Mouse (Mus musculus): ENCODE data around the gene Cul7. TPM values are rescaled to one million over a fixed set of nuclear protein-coding genes. Genes with fewer than 3 reads are reported as not detected.

Cul7 gene
- total RNA-seq, 2 experiments from 2014 or later = 8.8 to 14.4 TPM

DNA sequence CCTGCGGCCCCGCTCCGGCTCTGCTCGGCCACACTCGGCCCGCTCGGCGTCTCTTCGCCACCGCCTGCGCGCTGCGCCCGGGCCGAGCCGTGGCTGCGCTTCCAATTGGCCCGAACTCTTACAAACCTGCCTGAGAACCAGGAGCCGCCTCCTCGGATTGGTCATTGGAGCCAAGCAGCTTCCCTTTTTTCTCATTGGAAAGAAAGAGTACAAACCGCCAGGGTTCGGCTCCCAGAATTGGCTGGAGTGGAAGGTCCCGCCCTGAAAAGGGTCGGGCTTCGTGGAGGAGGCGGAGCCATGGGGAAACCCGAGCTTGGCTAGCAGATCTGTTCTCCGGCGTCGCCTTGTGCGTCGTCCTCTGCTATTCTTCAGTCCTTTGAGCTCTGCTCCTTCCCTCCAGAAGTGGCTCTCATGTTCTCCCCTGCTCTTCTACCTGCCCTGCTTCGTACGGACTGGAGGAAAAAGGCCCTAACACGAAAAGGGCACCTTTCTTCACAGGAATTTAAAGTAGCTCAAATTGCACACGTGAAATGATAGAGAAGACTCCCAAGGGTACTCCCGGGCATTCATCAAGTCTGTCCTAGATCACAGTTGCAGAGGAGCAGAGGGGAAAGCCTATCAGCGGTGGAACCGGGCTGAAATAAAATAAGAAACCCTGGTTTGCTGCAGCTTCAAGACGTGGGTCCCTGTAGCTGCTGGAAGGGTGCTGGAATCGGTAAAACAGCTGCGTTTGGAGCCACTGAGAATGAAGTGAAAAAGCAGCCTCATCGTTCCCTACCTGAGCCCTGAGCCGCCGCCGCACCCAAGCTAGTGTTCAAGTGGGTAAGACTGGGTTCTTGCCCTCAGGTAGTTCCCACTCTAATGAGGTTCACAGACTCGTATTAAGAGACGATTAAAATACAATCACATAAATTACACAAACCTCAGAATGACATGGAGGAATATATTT, 55.0 kb downstream of the Cul7 start, which contains the start of gene Ppp2r5d:
Gene Ppp2r5d, minus strand, starts transcription at position 225 of the 949 bp plus-strand sequence.
- peak; percentile 98 for DNase-seq

DNA sequence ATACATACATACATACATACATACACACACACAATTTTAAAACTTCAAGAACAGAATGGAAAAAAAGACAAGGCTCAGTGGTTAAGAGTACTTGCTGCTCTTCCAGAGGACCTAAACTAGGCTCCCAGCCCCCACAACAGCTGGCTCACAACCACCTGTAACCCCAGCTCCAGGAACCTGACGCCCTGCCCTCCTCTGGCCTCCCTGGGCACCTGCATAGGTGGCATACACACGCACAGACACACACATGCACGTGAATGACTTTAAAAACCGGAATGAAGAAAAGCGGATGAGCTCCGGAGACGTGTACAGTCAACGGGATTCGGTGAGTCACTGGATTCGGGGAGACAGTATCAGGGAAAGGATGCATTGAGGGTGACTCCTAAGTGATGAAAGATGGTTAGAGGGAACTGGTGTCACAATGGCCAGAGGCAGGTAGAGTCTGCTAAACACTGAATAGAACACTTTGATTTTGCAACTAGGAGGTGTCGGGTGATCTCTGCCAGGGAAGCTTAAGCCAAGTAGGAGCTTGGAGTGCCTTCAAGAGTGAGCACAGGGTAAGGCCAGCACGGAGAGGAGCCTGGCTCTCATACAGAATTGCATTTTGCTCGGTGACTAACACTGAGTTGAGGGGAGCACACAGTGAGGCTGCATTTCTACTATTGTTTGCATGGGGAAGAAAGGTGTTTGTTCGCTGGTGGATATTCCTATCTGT, 56.4 kb downstream of the Cul7 start:
- DNase-seq = no peak

DNA sequence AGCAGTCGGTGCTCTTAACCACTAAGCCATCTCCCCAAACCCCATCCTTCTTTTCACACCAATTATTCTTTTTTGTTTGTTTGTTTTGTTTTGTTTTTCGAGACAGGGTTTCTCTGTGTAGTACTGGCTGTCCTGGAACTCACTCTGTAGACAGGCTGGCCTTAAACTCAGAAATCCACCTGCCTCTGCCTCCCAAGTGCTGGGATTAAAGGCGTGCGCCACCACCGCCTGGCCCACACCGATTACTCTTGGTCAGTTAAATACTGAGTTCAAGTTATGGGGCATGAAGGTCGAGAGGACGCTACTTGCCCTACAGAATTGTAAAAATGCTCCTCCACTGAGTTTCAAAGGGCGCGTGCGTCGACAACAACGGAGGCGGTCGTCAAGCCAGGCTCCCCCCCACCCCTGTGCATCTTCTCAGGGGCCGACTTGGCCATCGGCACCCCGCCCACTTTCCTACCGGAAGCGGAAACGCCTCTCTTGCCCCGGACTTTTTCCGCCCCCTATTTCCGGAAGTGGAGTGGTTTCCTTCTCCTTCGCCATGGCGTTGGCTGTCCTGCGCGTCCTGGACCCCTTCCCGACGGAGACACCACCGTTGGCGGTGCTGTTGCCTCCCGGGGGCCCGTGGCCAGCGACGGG, 60.9 kb downstream of the Cul7 start, which contains the start of gene Pex6:
Gene Pex6, plus strand, starts transcription at position 505 of the 639 bp plus-strand sequence.
- peak; percentile 91 for DNase-seq

DNA sequence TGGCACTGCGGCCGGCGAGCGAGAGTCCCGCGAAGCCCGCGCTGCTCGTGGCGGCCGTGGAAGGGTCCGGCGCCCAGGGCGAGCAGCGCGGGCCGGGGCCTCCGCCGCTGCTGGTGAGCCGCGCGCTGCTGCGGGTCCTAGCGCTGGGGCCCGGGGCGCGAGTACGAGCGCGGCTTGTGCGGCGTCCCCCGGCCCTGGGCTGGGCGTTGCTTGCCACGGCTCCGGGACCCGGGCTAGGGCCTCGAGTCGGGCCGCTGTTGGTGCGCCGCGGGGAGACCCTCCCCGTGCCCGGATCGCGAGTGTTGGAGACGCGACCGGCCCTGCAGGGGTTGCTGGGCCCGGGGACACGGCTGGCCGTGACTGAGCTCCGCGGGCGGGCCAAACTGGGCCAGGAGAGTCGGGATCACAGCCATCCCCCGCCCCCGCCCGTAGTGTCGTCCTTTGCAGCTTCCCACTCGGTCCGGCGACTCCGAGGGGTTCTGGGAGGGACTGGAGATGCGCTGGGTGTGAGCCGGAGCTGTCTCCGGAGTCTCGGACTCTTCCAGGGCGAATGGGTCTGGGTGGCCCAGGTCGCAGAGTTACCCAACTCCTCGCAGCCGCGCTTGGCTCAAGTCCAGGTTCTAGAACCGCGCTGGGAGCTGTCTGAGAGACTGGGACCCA, 61.6 kb downstream of the Cul7 start:
- peak; percentile 42 for DNase-seq

DNA sequence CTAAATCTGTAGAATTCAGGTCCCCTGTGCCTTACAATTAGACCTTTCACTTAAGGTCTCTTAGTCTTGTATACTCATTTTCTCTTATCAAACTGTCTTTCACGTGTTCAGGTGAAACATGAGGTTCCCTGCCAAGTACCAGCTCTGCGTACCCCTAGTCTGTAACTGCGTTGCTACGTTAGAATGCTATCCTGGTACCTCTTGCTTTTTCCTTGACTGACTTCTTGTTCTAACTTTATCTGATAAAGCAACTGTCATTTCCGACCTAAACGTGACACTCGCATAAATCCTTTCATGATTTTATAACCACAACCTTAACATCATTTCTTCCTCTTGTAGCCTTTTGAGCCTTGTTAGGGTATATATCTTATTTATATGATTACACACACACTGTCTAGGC, 62.3 kb downstream of the Cul7 start:
- no peak for DNase-seq

DNA sequence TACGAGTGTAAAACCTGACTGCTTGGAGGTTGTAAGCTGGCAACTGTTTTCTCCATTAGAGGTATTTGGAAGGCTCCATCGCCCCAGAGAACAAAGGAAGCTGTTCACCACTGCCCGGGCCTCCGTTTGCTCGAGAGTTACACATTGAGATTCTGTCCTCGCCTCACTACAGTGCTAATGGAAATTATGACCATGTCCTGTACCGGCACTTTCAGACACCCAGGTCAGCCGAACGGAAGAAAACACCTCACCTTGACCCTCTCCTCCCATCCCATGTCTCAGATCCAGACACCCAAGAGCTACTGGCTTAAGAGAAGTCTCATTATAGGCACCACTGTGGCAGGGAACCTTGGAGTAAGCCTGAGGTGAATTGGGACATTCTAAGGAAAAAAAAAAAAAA, 63.7 kb downstream of the Cul7 start:
- no peak for DNase-seq

Other genes with a start within 250 kb of the Cul7 start
- gene Crip3, start 221.4 kb upstream of the Cul7 start, total RNA-seq (2021) = under 1 TPM in 1 of 2 experiments, not detected in 1; 0.78 TPM
- not detected for gene Slc22a7, start 211.9 kb upstream of the Cul7 start, total RNA-seq (2021)
- 1 to 10 TPM in 1 of 2 experiments, under 1 TPM in 1; 0.77 to 1.4 TPM for gene Ttbk1, start 162.7 kb upstream of the Cul7 start, total RNA-seq (2021)
- 1 to 10 TPM; 4.5 to 5.4 TPM for gene Dnph1, start 153.6 kb upstream of the Cul7 start, total RNA-seq (2021)
- 10 to 100 TPM; 11.7 to 12.1 TPM for gene Cul9, start 103.9 kb upstream of the Cul7 start, total RNA-seq (2021)
- 10 to 100 TPM; 64.6 to 85.8 TPM for gene Srf, start 94.2 kb upstream of the Cul7 start, total RNA-seq (2021)
- 1 to 10 TPM; 1.1 to 1.3 TPM for gene Ptk7, start 20.8 kb upstream of the Cul7 start, total RNA-seq (2021)
- gene Klc4, start 4.3 kb upstream of the Cul7 start, total RNA-seq (2021) = 10 to 100 TPM; 12.7 to 15.0 TPM
- 100 to 1,000 TPM in 1 of 2 experiments, 10 to 100 TPM in 1; 99.2 to 110 TPM for gene Mrpl2, start 4.1 kb upstream of the Cul7 start, total RNA-seq (2021)
- 10 to 100 TPM in 1 of 2 experiments, 1 to 10 TPM in 1; 7.5 to 12.1 TPM for gene Rrp36, start 24.0 kb downstream of the Cul7 start, total RNA-seq (2021)
- gene Mea1, start 28.5 kb downstream of the Cul7 start, total RNA-seq (2021) = 10 to 100 TPM; 45.3 to 54.7 TPM
- gene Klhdc3, start 30.6 kb downstream of the Cul7 start, total RNA-seq (2021) = 100 to 1,000 TPM; 135 to 168 TPM
- gene Ppp2r5d, start 54.8 kb downstream of the Cul7 start, total RNA-seq (2021) = 10 to 100 TPM; 24.0 to 28.3 TPM
- gene Pex6, start 61.1 kb downstream of the Cul7 start, total RNA-seq (2021) = 10 to 100 TPM; 12.5 to 14.0 TPM
- gene Gnmt, start 78.8 kb downstream of the Cul7 start, total RNA-seq (2021) = 1 to 10 TPM; 1.1 to 1.2 TPM
- 10 to 100 TPM in 1 of 2 experiments, 1 to 10 TPM in 1; 8.3 to 11.8 TPM for gene Cnpy3, start 101.9 kb downstream of the Cul7 start, total RNA-seq (2021)
- gene Ptcra, start 113.4 kb downstream of the Cul7 start, total RNA-seq (2021) = not detected
- 10 to 100 TPM; 34.9 to 35.0 TPM for gene 2310039H08Rik, start 122.3 kb downstream of the Cul7 start, total RNA-seq (2021)
- gene Rpl7l1, start 132.3 kb downstream of the Cul7 start, total RNA-seq (2021) = 10 to 100 TPM; 42.6 to 50.4 TPM
- gene Bicral, start 208.1 kb downstream of the Cul7 start, total RNA-seq (2021) = 1 to 10 TPM; 7.5 to 9.2 TPM
- 1 to 10 TPM; 7.1 to 8.5 TPM for gene Tbcc, start 240.3 kb downstream of the Cul7 start, total RNA-seq (2021)

Measured in gastrocnemius, postnatal 25 days (tissue).